Mouse (Mus musculus): ENCODE measurements around the gene Dcp1a.

Gene Dcp1a

GRCm38 (mm10) chr14:30561470-30562187 is 82.3 kb downstream of the Dcp1a start:
- peak; percentile 86 for DNase-seq

GRCm38 (mm10) chr14:30562343-30562742 is 83.0 kb downstream of the Dcp1a start:
- no peak for DNase-seq

- peak; percentile 75 for DNase-seq
These were observed 85.1 kb downstream of the Dcp1a start for GRCm38 (mm10) chr14:30564451-30564850.

- DNase-seq: peak; percentile 55
These were observed 87.0 kb downstream of the Dcp1a start for GRCm38 (mm10) chr14:30566317-30566716.

GRCm38 (mm10) chr14:30568016-30568415 is 88.7 kb downstream of the Dcp1a start:
- DNase-seq: no peak

GRCm38 (mm10) chr14:30570303-30570702 is 91.0 kb downstream of the Dcp1a start:
- peak; percentile 44 for DNase-seq

GRCm38 (mm10) chr14:30572253-30572652 is 92.9 kb downstream of the Dcp1a start:
- DNase-seq: no peak

- DNase-seq: no peak
These were observed 93.9 kb downstream of the Dcp1a start for GRCm38 (mm10) chr14:30573235-30573634.

- peak; percentile 64 for DNase-seq
These were observed 94.7 kb downstream of the Dcp1a start for GRCm38 (mm10) chr14:30573983-30574584.

- no peak for DNase-seq
These were observed 96.5 kb downstream of the Dcp1a start for GRCm38 (mm10) chr14:30575791-30576190.

GRCm38 (mm10) chr14:30576260-30576659 is 96.9 kb downstream of the Dcp1a start:
- no peak for DNase-seq
